Mouse (Mus musculus) liver, postnatal 0 days (tissue): ENCODE results near the gene Dph5.

Source experiments
- CTCF ChIP-seq: sonication (generic); IDR thresholded peaks from 2 replicates; pipeline ENCODE4 v1.5.1; 2016; ENCODE audit warnings: antibody characterized with exemption, low read depth
- EP300 ChIP-seq: IDR thresholded peaks from 2 replicates; pipeline ENCODE4 v1.6.1; 2016; ENCODE audit warnings: antibody characterized with exemption, low read depth, mild to moderate bottlenecking

DNA sequence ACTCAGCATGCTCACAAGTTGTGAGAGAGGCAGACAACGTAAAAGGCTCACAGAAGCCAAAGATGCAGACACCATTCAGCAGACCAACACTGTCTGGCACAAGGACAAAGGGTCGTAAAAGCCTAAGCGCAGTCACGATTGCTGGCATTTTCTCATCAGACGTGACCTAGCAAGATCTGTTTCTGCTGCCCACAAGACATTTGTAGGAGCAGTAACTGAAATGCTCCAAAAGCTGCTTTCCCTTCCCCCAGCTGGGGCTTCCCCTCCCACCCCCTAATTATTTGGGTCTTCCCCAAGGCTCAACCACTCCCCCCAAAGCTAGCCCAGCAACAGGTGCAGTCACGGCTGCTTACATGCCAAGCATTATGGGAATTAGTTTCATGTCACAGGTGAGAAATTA, 12.1 kb upstream of the Dph5 start:
- TF ChIP-seq CTCF (no peak), EP300 (no peak)
